ENCODE assay signal across 11 mouse cellular contexts in the genomic region with DNA sequence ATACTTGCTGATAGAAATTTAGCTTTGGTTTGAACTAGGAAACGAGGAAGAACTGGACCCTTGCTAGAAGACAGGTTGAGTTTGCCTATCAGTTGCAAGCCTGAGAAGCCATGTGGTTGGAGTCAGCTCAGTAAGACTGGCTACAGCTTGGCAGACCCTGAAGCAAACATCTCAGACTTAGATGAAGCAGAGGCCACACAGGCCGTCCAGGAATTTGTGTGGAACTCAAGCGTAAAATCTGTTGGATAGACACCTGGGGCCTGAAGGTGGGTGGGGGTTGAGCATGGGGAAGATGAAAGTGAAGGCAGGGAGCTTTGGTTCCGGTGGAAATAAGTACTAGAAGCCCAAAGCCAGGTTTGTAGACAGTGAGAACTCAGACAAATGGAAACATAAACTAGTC. TPM values are rescaled to one million over a fixed set of nuclear protein-coding genes. Genes with fewer than 3 reads are reported as not detected.
A peak's percentile ranks its signal among the peaks of the same experiment; 100 is the strongest.
DNase-seq lines count a peak whose midpoint lies in the region; ATAC-seq and TF ChIP-seq lines count a peak whose summit lies in the region.
"Had no signal": no experiment of that assay in that cellular context is flagged by ENCODE, and none has a peak within 500 bp of the region (broad histone marks: within the 10 kb centered on the region; RNA-seq: fewer than 3 reads in every experiment).

No protein-coding gene starts in this region.

- no peaks in the 10 kb centered on the region for H3K9me3 ChIP-seq in hindbrain, postnatal 0 days (ENCODE audit: low read length)
- H3K9me3 ChIP-seq in hindbrain, embryonic 16.5 days (ENCODE audit: control insufficient read depth, low read length) = no peaks in the 10 kb centered on the region
- no peaks in the 10 kb centered on the region for H3K9me3 ChIP-seq in intestine, embryonic 16.5 days (ENCODE audit: control insufficient read depth, low read length)
- H3K9me3 ChIP-seq: embryonic facial prominence, embryonic 12.5 days; forebrain, embryonic 15.5 days had no signal

- H3K4me3 ChIP-seq in hindbrain, postnatal 0 days (ENCODE audit: low read length) = no peak overlapping the region
- no peak overlapping the region for H3K4me3 ChIP-seq in hindbrain, embryonic 16.5 days (ENCODE audit: low read length)
- H3K4me3 ChIP-seq in intestine, embryonic 16.5 days (ENCODE audit: low read length) = no peak overlapping the region
- H3K4me3 ChIP-seq: embryonic facial prominence, embryonic 12.5 days; forebrain, embryonic 15.5 days had no signal

- no peak for ATAC-seq in hindbrain, postnatal 0 days
- no peak for ATAC-seq in hindbrain, embryonic 16.5 days
- ATAC-seq in intestine, embryonic 16.5 days = peak; percentile 27
- ATAC-seq: forebrain, embryonic 15.5 days had no signal

- TF ChIP-seq CTCF in hindbrain, postnatal 0 days (IDR thresholded peaks at IDR 0.05; ENCODE audit: low read depth) = no peak
- no peak for TF ChIP-seq CTCF in brain, embryonic 14.5 days (IDR thresholded peaks at IDR 0.05; ENCODE audit: borderline replicate concordance, extremely low read depth, insufficient read depth, insufficient read length)

- H3K27ac ChIP-seq in hindbrain, postnatal 0 days = peak overlapping the region; percentile 26; the same call in 1 of the 2 replicates
- no peak overlapping the region for H3K27ac ChIP-seq in hindbrain, embryonic 16.5 days (ENCODE audit: low read depth, low read length)
- peak overlapping the region; percentile 8 for H3K27ac ChIP-seq in intestine, embryonic 16.5 days (ENCODE audit: low read length)
- H3K27ac ChIP-seq: embryonic facial prominence, embryonic 12.5 days; forebrain, embryonic 15.5 days had no signal

- no peak overlapping the region for H3K9ac ChIP-seq in hindbrain, postnatal 0 days (replicated peaks; ENCODE audit: low read length)
- no peak overlapping the region for H3K9ac ChIP-seq in hindbrain, embryonic 16.5 days (ENCODE audit: low read depth, low read length)
- H3K9ac ChIP-seq in intestine, embryonic 16.5 days (ENCODE audit: low read depth, low read length) = no peak overlapping the region
- H3K9ac ChIP-seq: embryonic facial prominence, embryonic 12.5 days; forebrain, embryonic 15.5 days had no signal

- peaks cover 3% of the 10 kb centered on the region; the same call in 1 of the 2 replicates for H3K4me1 ChIP-seq in hindbrain, postnatal 0 days (ENCODE audit: insufficient read depth, low read length)
- H3K4me1 ChIP-seq in hindbrain, embryonic 16.5 days (ENCODE audit: control insufficient read depth, insufficient read depth, low read depth, low read length) = no peaks in the 10 kb centered on the region
- H3K4me1 ChIP-seq in intestine, embryonic 16.5 days (ENCODE audit: control insufficient read depth, insufficient read depth, low read length) = 0 out of 2 replicates have a peak, but pooled peaks cover 5% of the 10 kb centered on the region
- H3K4me1 ChIP-seq: embryonic facial prominence, embryonic 12.5 days; forebrain, embryonic 15.5 days had no signal

- no peak overlapping the region for H3K4me2 ChIP-seq in hindbrain, postnatal 0 days (ENCODE audit: low read depth, low read length)
- no peak overlapping the region for H3K4me2 ChIP-seq in hindbrain, embryonic 16.5 days (ENCODE audit: low read length)
- H3K4me2 ChIP-seq in intestine, embryonic 16.5 days (ENCODE audit: low read depth, low read length) = no peak overlapping the region
- H3K4me2 ChIP-seq: embryonic facial prominence, embryonic 12.5 days; forebrain, embryonic 15.5 days had no signal

- 60% methylated on average over 4 of the region's 4 CpGs for WGBS in hindbrain, postnatal 0 days
- WGBS in hindbrain, embryonic 16.5 days = 66% methylated on average over 4 of the region's 4 CpGs
- WGBS in intestine, embryonic 16.5 days = 66% methylated on average over 4 of the region's 4 CpGs

- DNase-seq in hindbrain, postnatal 0 days (ENCODE audit: low spot score) = no peak
- DNase-seq in brain, embryonic 14.5 days (ENCODE audit: low read depth) = peak; percentile 3
- DNase-seq in kidney, postnatal 14 days = peak; percentile 34
- no peak for DNase-seq in ovary, postnatal 36 days (ENCODE audit: low spot score)
- no peak for DNase-seq in ovary, postnatal 14 days (ENCODE audit: low spot score)
- no peak for DNase-seq in spleen, postnatal 14 days (ENCODE audit: low spot score in 2 of 2)
- DNase-seq: cerebellum, adult 8-10 months had no signal

- H3K27me3 ChIP-seq in hindbrain, postnatal 0 days (ENCODE audit: insufficient read depth, low read length) = no peaks in the 10 kb centered on the region
- H3K27me3 ChIP-seq in hindbrain, embryonic 16.5 days (replicated peaks; ENCODE audit: control insufficient read depth, insufficient read depth, low read length) = no peaks in the 10 kb centered on the region
- H3K27me3 ChIP-seq in intestine, embryonic 16.5 days (replicated peaks; ENCODE audit: control insufficient read depth, insufficient read depth, low read length) = no peaks in the 10 kb centered on the region
- H3K27me3 ChIP-seq: embryonic facial prominence, embryonic 12.5 days; forebrain, embryonic 15.5 days had no signal

- no peaks in the 10 kb centered on the region for H3K36me3 ChIP-seq in hindbrain, postnatal 0 days (ENCODE audit: insufficient read depth, low read length)
- H3K36me3 ChIP-seq in hindbrain, embryonic 16.5 days (ENCODE audit: control insufficient read depth, insufficient read depth, low read length) = no peaks in the 10 kb centered on the region
- no peaks in the 10 kb centered on the region for H3K36me3 ChIP-seq in intestine, embryonic 16.5 days (ENCODE audit: control insufficient read depth, insufficient read depth, low read length)
- H3K36me3 ChIP-seq: embryonic facial prominence, embryonic 12.5 days; forebrain, embryonic 15.5 days had no signal

- no peak for TF ChIP-seq POLR2A in brain, embryonic 14.5 days (IDR thresholded peaks at IDR 0.05; ENCODE audit: borderline replicate concordance, extremely low read depth, insufficient read depth, insufficient read length, poor library complexity, severe bottlenecking)

RNA-seq across cellular contexts. Expression of a gene that starts 25.8 kb away (rescaled TPM):
- total RNA-seq in hindbrain, postnatal 0 days (2014; rRNA removed) = 2.9 and 5.1 TPM in 2 replicates
- polyA plus RNA-seq in hindbrain, postnatal 0 days (2015; fragmentation: Nextera tagmentation; extraction: Ambion mirVana) = 14.3 and 14.4 TPM in 2 replicates
- polyA plus RNA-seq in hindbrain, embryonic 16.5 days (2015; fragmentation: Nextera tagmentation; extraction: Ambion mirVana) = 11.2 and 16.3 TPM in 2 replicates
- polyA plus RNA-seq in brain, embryonic 14.5 days (2012; rRNA removed) = 3.8 and 4.8 TPM in 2 replicates
- polyA plus RNA-seq in intestine, embryonic 16.5 days (2015; fragmentation: Nextera tagmentation; extraction: Ambion mirVana) = 16.1 and 16.8 TPM in 2 replicates

Comparison
In these comparisons a context has a peak if more than half of its experiments do, and no peak if none do; other contexts are left out.
1. DNase-seq: peak in brain, embryonic 14.5 days (single experiment) and kidney, postnatal 14 days (single experiment); none in hindbrain, postnatal 0 days (single experiment), ovary, postnatal 36 days (single experiment), ovary, postnatal 14 days (single experiment) and spleen, postnatal 14 days (0 of 2).